Comparison of ENCODE assay signal across 15 mouse cellular contexts in the genomic region with DNA sequence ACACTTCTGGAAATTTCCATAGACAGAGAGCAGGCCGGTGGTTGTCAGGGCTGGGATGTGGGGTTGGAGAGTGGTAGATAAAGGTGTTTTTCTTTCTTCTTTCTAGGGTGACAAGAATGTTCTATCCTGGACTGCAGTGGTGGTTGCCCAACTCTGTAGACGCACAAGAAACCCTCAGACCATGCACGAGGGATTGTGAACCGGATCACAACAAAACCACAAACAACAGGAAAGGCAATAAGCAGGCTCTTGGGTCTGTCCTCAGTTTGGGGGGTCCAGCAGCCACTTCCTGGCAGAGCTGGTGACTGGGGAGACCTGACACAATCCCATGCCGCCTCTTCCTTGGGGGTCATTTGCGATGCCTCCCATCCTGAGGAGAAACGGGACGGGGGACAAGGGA.
"Had no signal": no experiment of that assay in that cellular context is flagged by ENCODE, and none has a peak within 500 bp of the region (broad histone marks: within the 10 kb centered on the region; RNA-seq: fewer than 3 reads in every experiment).

No protein-coding gene starts in this region.

- DNase-seq: liver, postnatal 0 days; lung, adult 2 months; lung, postnatal 14 days; lung, postnatal 4 days; midbrain, embryonic 14.5 days; retina, postnatal 1 day; right cerebral cortex, adult 18-20 months; right cerebral cortex, postnatal 25 days; right cerebral cortex, postnatal 4 days; spleen, adult 18-20 months; thymus, adult 2 months; thymus, postnatal 25 days; thymus, postnatal 4 days had no signal

- ATAC-seq: liver, postnatal 0 days; lung, postnatal 0 days; midbrain, embryonic 16.5 days had no signal
